Mouse (Mus musculus) limb, embryonic 14.5 days (tissue): ENCODE results near the gene Dgkg. TPM values are rescaled to one million over a fixed set of nuclear protein-coding genes. Genes with fewer than 3 reads are reported as not detected.

ENCODE experiments used
- ATAC-seq: fragments of 200-750 bp; cut with Nextera tagmentation; 2 replicates; pipeline ENCODE4 v1.8.0; 2017; ENCODE audit warnings: low read depth, moderate number of reproducible peaks, moderate TSS enrichment; ENCODE audit not compliant: low FRiP score
- DNase-seq: peaks from one replicate; pipeline ENCODE4 v3.0.0-alpha.2; 2015; ENCODE audit warnings: low spot score
- H3K27ac ChIP-seq: fragments of 300-500 bp; sonication (generic); replicated peaks from 2 replicates; pipeline ENCODE4 v1.5.1; 2014; ENCODE audit warnings: low read depth, mild to moderate bottlenecking, low read length, moderate library complexity, mixed read lengths
- H3K27me3 ChIP-seq: fragments of 300-500 bp; sonication (generic); 2 replicates; pipeline ENCODE4 v1.6.1; 2014; ENCODE audit warnings: low read length, mixed read lengths; ENCODE audit not compliant: control insufficient read depth, insufficient read depth
- H3K36me3 ChIP-seq: fragments of 300-500 bp; sonication (generic); 2 replicates; pipeline ENCODE4 v1.6.1; 2014; ENCODE audit warnings: mild to moderate bottlenecking, low read length, moderate library complexity, mixed read lengths; ENCODE audit not compliant: control insufficient read depth, insufficient read depth
- H3K4me1 ChIP-seq: fragments of 300-500 bp; sonication (generic); 2 replicates; pipeline ENCODE4 v1.6.1; 2014; ENCODE audit warnings: antibody characterized with exemption, low read length, mixed read lengths; ENCODE audit not compliant: control insufficient read depth, insufficient read depth
- H3K4me2 ChIP-seq: fragments of 300-500 bp; sonication (generic); replicated peaks from 2 replicates; pipeline ENCODE4 v1.6.1; 2014; ENCODE audit warnings: low read depth, mild to moderate bottlenecking, low read length, moderate library complexity; ENCODE audit not compliant: severe bottlenecking
- H3K4me3 ChIP-seq: fragments of 300-500 bp; sonication (generic); replicated peaks from 2 replicates; pipeline ENCODE4 v1.5.1; 2014; ENCODE audit warnings: low read length
- H3K9ac ChIP-seq: fragments of 300-500 bp; sonication (generic); 2 replicates; pipeline ENCODE4 v1.6.1; 2014; ENCODE audit warnings: mild to moderate bottlenecking, low read depth, low read length, moderate library complexity; ENCODE audit not compliant: severe bottlenecking
- H3K9me3 ChIP-seq: fragments of 300-500 bp; sonication (generic); 2 replicates; pipeline ENCODE4 v1.6.1; 2016; ENCODE audit warnings: low read length; ENCODE audit not compliant: control insufficient read depth
- POLR2A ChIP-seq: fragments of 200-500 bp; IDR thresholded peaks from 2 replicates; pipeline ENCODE4 v1.8.0; 2012; ENCODE audit warnings: inconsistent platforms, mild to moderate bottlenecking, moderate library complexity, borderline replicate concordance; ENCODE audit not compliant: insufficient read depth, insufficient read length; ENCODE audit errors: extremely low read depth
- WGBS: fragments of 180-500 bp; shearing (Covaris S2); extraction: QIAGEN DNeasy Blood & Tissue Kit; methylation state at CpG from one replicate; pipeline ENCODE4 v1.1.7; 2014; 5-methylcytosine and 5-hydroxymethylcytosine counted together
- polyA plus RNA-seq, 2 experiments: library from polyadenylated mRNA; depleted of rRNA in 1 of 2; stranded (reverse) in 1 of 2; unstranded in 1 of 2; fragments of >200 nt; fragmentation: Nextera tagmentation in 1 of 2; extraction: Ambion mirVana in 1 of 2; gene quantifications; 2 replicates each; pipeline versions ENCODE4 v1.2.1 to v1.2.3; 2012 to 2014

Dgkg gene
- polyA plus RNA-seq, 2 experiments = 0.08 to 0.26 TPM

GRCm38 (mm10) chr16:22491446-22492166 lies 165.4 kb downstream of the Dgkg start:
- DNase-seq = no peak
- no peak for TF ChIP-seq POLR2A
- no peaks in the 10 kb centered on the region for H3K27me3 ChIP-seq
- ATAC-seq = no peak
- no peaks in the 10 kb centered on the region for H3K36me3 ChIP-seq
- no peak overlapping the region for H3K4me3 ChIP-seq
- H3K9ac ChIP-seq = no peak overlapping the region
- H3K27ac ChIP-seq = no peak overlapping the region
- no peaks in the 10 kb centered on the region for H3K9me3 ChIP-seq
- H3K4me1 ChIP-seq = 0 out of 2 replicates have a peak, but pooled peaks cover 5% of the 10 kb centered on the region
- WGBS = 79% methylated on average over 9 of the region's 9 CpGs
- H3K4me2 ChIP-seq = no peak overlapping the region

GRCm38 (mm10) chr16:22483900-22484299 lies 173.1 kb downstream of the Dgkg start:
- no peaks in the 10 kb centered on the region for H3K4me1 ChIP-seq
- no peak overlapping the region for H3K4me2 ChIP-seq
- H3K27ac ChIP-seq = no peak overlapping the region
- no peaks in the 10 kb centered on the region for H3K9me3 ChIP-seq
- H3K36me3 ChIP-seq = no peaks in the 10 kb centered on the region
- 82% methylated on average over 1 of the region's 1 CpGs for WGBS
- DNase-seq = no peak
- TF ChIP-seq POLR2A = no peak
- ATAC-seq = no peak
- no peak overlapping the region for H3K4me3 ChIP-seq
- no peak overlapping the region for H3K9ac ChIP-seq
- no peaks in the 10 kb centered on the region for H3K27me3 ChIP-seq

- Histone ChIP-seq H3K27ac (no peak overlapping the region), H3K4me3 (no peak overlapping the region), H3K4me2 (no peak overlapping the region), H3K4me1 (no peaks in the 10 kb centered on the region), H3K36me3 (no peaks in the 10 kb centered on the region), H3K9me3 (no peaks in the 10 kb centered on the region), H3K27me3 (no peaks in the 10 kb centered on the region), H3K9ac (no peak overlapping the region)
- TF ChIP-seq POLR2A = no peak
- 94% methylated on average over 8 of the region's 8 CpGs for WGBS
- DNase-seq (no peak), ATAC-seq (no peak)
Observed at GRCm38 (mm10) chr16:22479322-22479721, 177.7 kb downstream of the Dgkg start.

GRCm38 (mm10) chr16:22471728-22472127 lies 185.3 kb downstream of the Dgkg start:
- no peak for DNase-seq
- TF ChIP-seq POLR2A = no peak

GRCm38 (mm10) chr16:22469385-22469784 lies 187.6 kb downstream of the Dgkg start:
- DNase-seq = no peak
- H3K27me3 ChIP-seq = no peaks in the 10 kb centered on the region
- no peak overlapping the region for H3K27ac ChIP-seq
- H3K4me2 ChIP-seq = no peak overlapping the region
- H3K36me3 ChIP-seq = no peaks in the 10 kb centered on the region
- no peak overlapping the region for H3K9ac ChIP-seq
- no peak for TF ChIP-seq POLR2A
- H3K4me1 ChIP-seq = 0 out of 2 replicates have a peak, but pooled peaks cover 10% of the 10 kb centered on the region
- H3K9me3 ChIP-seq = no peaks in the 10 kb centered on the region
- ATAC-seq = no peak
- 74% methylated on average over 11 of the region's 11 CpGs for WGBS
- no peak overlapping the region for H3K4me3 ChIP-seq

More at GRCm38 (mm10) chr16:22471728-22472127, 185.3 kb downstream of the Dgkg start:
- Histone ChIP-seq H3K9ac (no peak overlapping the region), H3K4me2 (no peak overlapping the region), H3K27ac (no peak overlapping the region), H3K36me3 (no peaks in the 10 kb centered on the region), H3K27me3 (no peaks in the 10 kb centered on the region), H3K9me3 (no peaks in the 10 kb centered on the region), H3K4me1 (0 out of 2 replicates have a peak, but pooled peaks cover 3% of the 10 kb centered on the region), H3K4me3 (no peak overlapping the region)
- whole genome bisulfite sequencing = 73% methylated on average over 2 of the region's 2 CpGs
- no peak for ATAC-seq
